Mouse (Mus musculus) midbrain, embryonic 15.5 days (tissue): ENCODE results near the gene Mecom. TPM values are rescaled to one million over a fixed set of nuclear protein-coding genes. Genes with fewer than 3 reads are reported as not detected.

ENCODE experiments used
- ATAC-seq: fragments of 200-750 bp; cut with Nextera tagmentation; replicated peaks from 2 replicates; pipeline ENCODE4 v1.8.0; 2017; ENCODE audit warnings: moderate TSS enrichment
- H3K27ac ChIP-seq: fragments of 300-500 bp; sonication (generic); 2 replicates; pipeline ENCODE4 v1.5.1; 2015; ENCODE audit warnings: mild to moderate bottlenecking, inconsistent platforms
- H3K27me3 ChIP-seq: fragments of 300-500 bp; sonication (generic); replicated peaks from 2 replicates; pipeline ENCODE4 v1.6.1; 2015; ENCODE audit warnings: inconsistent platforms
- H3K36me3 ChIP-seq: fragments of 300-500 bp; sonication (generic); replicated peaks from 2 replicates; pipeline ENCODE4 v1.6.1; 2015; ENCODE audit warnings: inconsistent platforms
- H3K4me1 ChIP-seq: fragments of 300-500 bp; sonication (generic); 2 replicates; pipeline ENCODE4 v1.6.1; 2015; ENCODE audit warnings: inconsistent platforms
- H3K4me2 ChIP-seq: fragments of 300-500 bp; sonication (generic); 2 replicates; pipeline ENCODE4 v1.6.1; 2015; ENCODE audit warnings: inconsistent platforms, mild to moderate bottlenecking, moderate library complexity
- H3K4me3 ChIP-seq: fragments of 300-500 bp; sonication (generic); 2 replicates; pipeline ENCODE4 v1.5.1; 2015; ENCODE audit warnings: mild to moderate bottlenecking, inconsistent platforms
- H3K9ac ChIP-seq: fragments of 300-500 bp; sonication (generic); 2 replicates; pipeline ENCODE4 v1.6.1; 2015; ENCODE audit warnings: mild to moderate bottlenecking, inconsistent platforms
- H3K9me3 ChIP-seq: fragments of 300-500 bp; sonication (generic); 2 replicates; pipeline ENCODE4 v1.6.1; 2016; ENCODE audit warnings: inconsistent platforms
- WGBS: fragments of 180-500 bp; shearing (Covaris S2); methylation state at CpG from one replicate; pipeline ENCODE4 v1.1.7; 2015; ENCODE audit warnings: mixed read lengths; 5-methylcytosine and 5-hydroxymethylcytosine counted together
- polyA plus RNA-seq: library from polyadenylated mRNA; unstranded; fragments of >200 nt; fragmentation: Nextera tagmentation; extraction: Ambion mirVana; gene quantifications from 2 replicates; pipeline ENCODE4 v1.2.1, GENCODE M21; 2015

The Mecom gene
- polyA plus RNA-seq, 1 experiment from 2014 or later, result 5.2 TPM

DNA sequence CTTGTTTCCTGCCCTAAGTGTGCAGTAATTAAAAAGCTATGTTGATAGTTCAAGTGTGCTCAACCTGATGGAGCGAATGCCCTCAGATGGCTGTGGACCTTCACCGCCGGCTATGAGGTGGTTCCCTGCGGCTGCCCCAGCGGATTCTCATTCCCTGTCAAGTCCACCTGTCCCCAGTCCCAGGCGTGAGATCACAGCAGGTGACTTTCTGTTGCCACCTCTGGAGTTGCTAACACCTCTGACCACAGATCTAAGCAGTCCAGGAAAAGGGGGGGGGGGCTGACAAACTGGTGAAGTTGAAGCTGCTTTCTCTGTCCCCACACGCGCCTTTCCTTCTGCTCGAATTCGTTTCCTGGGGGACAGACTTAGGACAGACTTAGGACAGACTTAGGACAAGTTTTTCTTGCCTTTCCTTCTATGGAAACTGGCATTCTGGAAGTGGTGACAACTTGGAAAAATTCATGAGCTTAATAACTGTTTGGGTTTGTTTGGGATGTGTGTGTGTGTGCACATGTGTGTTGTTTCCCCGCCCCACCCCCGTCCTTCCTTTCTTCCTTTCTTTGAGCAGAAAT is 35.3 kb downstream of the Mecom start:
- Histone ChIP-seq H3K9me3 (no peaks in the 10 kb centered on the region), H3K36me3 (no peaks in the 10 kb centered on the region), H3K4me3 (no peak overlapping the region), H3K9ac (no peak overlapping the region), H3K27me3 (peaks cover 57% of the 10 kb centered on the region), H3K4me1 (peaks cover 49% of the 10 kb centered on the region), H3K4me2 (no peak overlapping the region), H3K27ac (no peak overlapping the region)
- no peak for ATAC-seq
- 11% methylated on average over 12 of the region's 12 CpGs for WGBS

DNA sequence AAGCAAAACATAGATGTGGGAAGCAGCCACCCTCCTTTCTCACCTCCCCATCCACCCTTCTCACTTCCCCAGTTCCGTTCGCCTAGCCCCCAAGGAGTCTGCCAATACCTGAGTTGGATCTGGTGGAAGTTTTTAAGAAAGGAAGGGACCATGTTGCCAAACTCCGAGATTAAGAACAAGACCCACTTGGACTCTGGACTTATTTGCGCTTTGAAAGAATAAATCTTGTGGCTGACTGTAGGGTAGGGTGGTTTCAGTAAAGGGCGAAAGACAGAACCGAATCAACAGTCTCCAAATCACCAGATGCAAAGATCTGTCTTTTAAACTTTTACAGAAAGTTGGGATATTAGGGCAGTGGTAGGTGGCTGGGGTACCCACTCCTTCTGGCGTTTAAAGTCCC is 36.0 kb downstream of the Mecom start:
- 16% methylated on average over 7 of the region's 7 CpGs for WGBS
- Histone ChIP-seq H3K4me1 (peaks cover 56% of the 10 kb centered on the region), H3K9ac (no peak overlapping the region), H3K9me3 (no peaks in the 10 kb centered on the region), H3K27me3 (peaks cover 55% of the 10 kb centered on the region), H3K36me3 (no peaks in the 10 kb centered on the region), H3K4me3 (no peak overlapping the region), H3K27ac (no peak overlapping the region), H3K4me2 (no peak overlapping the region)
- no peak for ATAC-seq

DNA sequence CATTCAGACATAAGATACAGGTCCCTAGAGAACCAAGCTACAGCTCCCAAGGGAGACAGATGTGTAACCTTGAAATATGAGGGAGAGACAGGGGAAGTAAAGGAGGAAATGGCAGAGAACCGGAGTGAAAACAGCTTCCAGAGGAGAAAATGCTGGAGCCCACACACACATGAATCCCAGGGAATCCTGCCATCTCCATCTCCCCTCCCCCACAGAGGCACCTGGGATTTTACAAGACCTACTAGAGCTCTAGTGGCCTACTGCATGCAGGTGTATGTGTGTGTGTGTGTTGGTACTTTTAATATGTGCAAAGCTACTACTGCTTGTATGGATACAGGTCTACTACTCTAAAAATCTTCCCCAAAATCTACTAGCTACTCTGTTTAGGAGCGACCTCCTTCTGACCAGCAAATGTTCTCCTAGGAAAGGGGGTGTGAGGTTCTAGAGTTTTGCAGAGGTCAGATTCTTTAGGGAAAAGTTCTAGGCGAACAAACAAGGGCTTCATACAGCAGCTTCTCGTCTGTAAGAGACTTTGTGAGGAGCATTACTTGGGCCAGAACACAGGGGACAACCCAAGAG is 36.7 kb downstream of the Mecom start:
- Histone ChIP-seq H3K4me2 (no peak overlapping the region), H3K9ac (no peak overlapping the region), H3K9me3 (no peaks in the 10 kb centered on the region), H3K36me3 (no peaks in the 10 kb centered on the region), H3K27ac (no peak overlapping the region), H3K27me3 (peaks cover 51% of the 10 kb centered on the region), H3K4me1 (peaks cover 58% of the 10 kb centered on the region), H3K4me3 (no peak overlapping the region)
- 39% methylated on average over 4 of the region's 4 CpGs for WGBS
- ATAC-seq, result no peak

DNA sequence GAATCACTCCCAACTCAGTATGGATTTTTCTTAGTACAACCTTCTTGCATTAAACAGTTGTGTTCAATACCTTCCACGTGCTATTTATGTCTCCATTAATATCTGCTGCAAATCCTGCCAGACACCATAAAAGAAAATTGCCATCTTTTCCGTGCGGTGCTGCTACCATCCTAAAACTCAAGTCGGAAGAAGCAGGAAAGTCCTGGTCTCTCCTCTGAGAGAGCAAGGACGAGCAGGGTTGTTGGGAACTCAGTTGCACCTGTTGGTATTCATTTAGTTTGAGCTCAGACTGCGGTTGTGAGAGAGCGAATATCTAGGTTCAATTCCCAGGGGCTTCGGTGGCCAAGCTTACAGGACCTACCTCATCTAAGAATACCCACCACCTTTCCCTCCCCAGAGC is 37.2 kb downstream of the Mecom start:
- Histone ChIP-seq H3K4me1 (peaks cover 57% of the 10 kb centered on the region), H3K36me3 (no peaks in the 10 kb centered on the region), H3K27ac (no peak overlapping the region), H3K4me3 (no peak overlapping the region), H3K9ac (no peak overlapping the region), H3K4me2 (no peak overlapping the region), H3K9me3 (no peaks in the 10 kb centered on the region), H3K27me3 (peaks cover 48% of the 10 kb centered on the region)
- ATAC-seq, result no peak
- 16% methylated on average over 8 of the region's 8 CpGs for WGBS

DNA sequence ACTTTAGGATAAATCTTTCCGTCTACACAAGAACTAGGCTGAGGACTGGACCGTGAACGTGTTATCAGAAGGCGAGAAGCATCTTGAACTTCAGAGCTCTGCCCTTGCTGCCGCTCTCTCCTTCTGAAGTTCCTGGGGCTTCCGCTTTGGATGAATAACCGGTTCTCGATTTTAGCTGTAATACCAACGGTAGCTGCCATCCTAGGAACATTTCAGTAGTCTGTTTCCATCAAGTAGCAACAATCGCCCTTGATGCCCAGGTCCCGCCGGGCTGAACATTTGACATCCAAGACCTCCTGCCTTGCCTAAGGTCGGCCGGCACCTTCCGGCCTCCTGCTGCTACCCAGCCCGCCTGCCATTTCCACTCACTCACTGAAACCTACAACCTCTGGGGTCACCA is 37.7 kb downstream of the Mecom start:
- WGBS, result under 1% methylated on average over 16 of the region's 16 CpGs
- Histone ChIP-seq H3K9me3 (no peaks in the 10 kb centered on the region), H3K27me3 (peaks cover 48% of the 10 kb centered on the region), H3K4me3 (0 out of 2 replicates have a peak overlapping the region, but pooled peaks have one; percentile 43), H3K4me1 (peaks cover 54% of the 10 kb centered on the region), H3K27ac (no peak overlapping the region), H3K4me2 (peak overlapping the region; percentile 86), H3K36me3 (no peaks in the 10 kb centered on the region), H3K9ac (no peak overlapping the region)
- no peak for ATAC-seq

DNA sequence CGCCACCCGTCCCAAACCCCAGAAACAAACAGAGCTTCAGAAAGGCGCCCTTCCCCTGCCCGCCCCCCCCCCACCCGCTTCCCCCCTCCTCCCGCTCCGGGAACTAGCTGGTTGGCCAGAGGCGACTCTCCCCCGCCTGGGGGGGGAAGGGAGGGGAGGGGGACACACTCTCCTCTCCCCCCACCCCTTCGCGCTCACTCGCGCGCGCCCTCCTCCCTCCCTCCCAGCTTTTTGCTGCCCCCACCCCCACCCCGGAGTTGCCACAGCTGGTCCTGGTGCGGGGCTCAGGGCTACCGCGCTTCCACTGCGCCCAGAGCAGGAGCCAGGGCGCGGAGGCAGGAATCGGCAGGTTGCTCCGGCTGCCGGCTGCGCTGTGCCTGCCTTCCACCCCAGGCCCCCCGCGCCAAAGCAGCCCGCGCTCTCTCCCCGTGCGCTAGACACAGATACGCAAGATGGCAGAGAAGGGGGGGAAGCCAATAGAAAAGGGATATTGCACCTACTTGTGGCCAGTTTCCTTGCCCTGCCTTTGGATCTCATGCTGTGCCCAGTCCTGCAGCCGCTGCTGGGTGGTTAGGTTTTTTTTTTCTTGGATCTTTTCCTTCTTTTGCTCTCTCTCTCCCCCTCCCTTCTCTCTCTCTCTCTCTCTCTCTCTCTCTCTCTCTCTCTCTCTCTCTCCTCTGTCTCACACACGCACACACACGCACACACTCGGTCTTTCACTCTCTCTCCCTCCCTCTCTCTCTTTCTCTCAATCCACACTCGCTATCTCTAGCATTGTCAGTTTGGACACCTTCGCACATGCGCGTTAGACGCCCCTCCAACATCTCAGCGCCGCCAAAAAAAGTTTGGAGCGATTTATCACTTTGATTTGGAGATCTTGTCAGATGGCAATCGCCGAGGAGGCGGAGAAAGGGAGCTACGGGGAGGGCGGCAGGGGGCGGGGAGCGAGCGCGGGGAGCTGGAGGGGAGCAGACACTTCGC is 38.6 kb downstream of the Mecom start:
- Histone ChIP-seq H3K4me3 (peak overlapping the region; percentile 43), H3K27ac (peak overlapping the region; percentile 65), H3K4me1 (peaks cover 45% of the 10 kb centered on the region), H3K4me2 (peak overlapping the region; percentile 86), H3K9ac (peak overlapping the region; percentile 28; the same call in 1 of the 2 replicates), H3K9me3 (no peaks in the 10 kb centered on the region), H3K27me3 (peaks cover 57% of the 10 kb centered on the region), H3K36me3 (no peaks in the 10 kb centered on the region)
- ATAC-seq, result peak; percentile 53
- WGBS, result under 1% methylated on average over 46 of the region's 55 CpGs

DNA sequence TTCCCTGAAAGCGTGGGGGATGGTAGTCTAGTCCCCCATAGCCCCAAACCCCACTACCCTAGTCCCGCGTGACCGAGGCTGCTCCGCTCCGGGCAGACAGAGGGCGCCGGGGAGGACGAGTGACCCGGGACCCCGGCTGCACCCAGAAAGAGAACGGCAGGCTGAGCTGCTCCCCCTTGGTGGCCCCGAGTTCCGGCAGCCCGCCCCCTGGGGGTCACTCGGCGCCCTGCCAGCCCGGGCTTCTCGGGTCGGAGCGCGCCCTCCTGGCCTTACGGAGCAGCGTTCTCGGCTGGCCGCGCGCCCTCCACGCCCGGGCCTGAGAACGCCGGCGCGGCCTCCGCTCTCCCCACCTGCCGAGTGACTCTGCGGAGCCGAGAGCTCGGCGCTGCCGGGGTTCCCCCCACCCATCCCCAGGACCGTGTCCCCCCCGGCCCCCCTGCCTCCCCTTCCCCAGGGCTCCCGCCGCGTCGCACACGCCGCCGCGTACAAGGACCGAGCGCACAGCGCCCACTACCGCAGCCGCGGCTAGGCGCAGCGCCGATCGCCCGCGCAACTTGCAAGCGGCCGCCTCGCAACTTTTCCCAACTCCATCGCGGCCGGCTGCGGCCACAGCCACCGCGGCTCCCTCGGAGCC is 39.4 kb downstream of the Mecom start:
- peak; percentile 79 for ATAC-seq
- peak overlapping the region; percentile 43 for H3K4me3 ChIP-seq
- peak overlapping the region; percentile 86 for H3K4me2 ChIP-seq
- no peaks in the 10 kb centered on the region for H3K9me3 ChIP-seq
- WGBS, result under 1% methylated on average over 72 of the region's 73 CpGs
- H3K9ac ChIP-seq, result peak overlapping the region; percentile 28
- H3K27me3 ChIP-seq, result peaks cover 59% of the 10 kb centered on the region
- peaks cover 39% of the 10 kb centered on the region for H3K4me1 ChIP-seq
- peak overlapping the region; percentile 65 for H3K27ac ChIP-seq
- no peaks in the 10 kb centered on the region for H3K36me3 ChIP-seq

DNA sequence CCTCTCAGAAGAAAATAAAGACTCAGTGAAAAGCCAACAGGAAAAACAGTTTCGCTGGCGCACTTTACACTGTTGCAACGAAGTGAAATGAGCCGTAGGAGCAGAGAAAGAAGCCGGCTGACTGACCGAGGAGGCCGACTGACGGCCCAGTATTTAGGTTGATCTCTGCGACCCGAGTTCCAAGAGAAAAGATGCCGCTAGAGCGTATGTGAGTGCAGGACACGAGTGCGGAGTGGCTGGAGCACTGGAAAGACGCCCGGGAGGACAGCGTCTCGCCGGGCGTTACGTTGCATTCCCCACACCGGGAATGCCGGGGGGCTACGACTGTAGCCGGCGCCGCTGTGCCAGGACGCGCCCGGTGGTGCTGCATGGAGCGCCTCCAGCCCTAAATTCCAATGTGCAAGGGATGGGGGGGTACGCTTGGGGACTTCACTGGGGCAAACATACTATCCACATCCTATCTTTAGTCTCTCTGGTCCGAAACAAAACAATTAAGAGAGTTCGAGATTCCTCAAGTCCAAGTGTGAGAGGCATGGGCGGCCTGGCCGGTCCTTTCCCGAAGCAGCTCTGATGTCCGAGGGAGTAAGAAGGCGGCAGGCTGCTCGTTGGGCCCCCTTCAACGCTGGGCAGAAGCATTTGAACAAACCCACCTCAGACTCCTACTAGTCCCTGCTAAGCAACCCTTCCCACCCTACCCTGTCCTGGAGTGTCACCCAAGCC is 40.1 kb downstream of the Mecom start:
- peak; percentile 18 for ATAC-seq
- Histone ChIP-seq H3K9ac (peak overlapping the region; percentile 28), H3K4me2 (peak overlapping the region; percentile 86), H3K9me3 (no peaks in the 10 kb centered on the region), H3K4me3 (peak overlapping the region; percentile 43), H3K27me3 (peaks cover 55% of the 10 kb centered on the region), H3K4me1 (peaks cover 39% of the 10 kb centered on the region), H3K27ac (peak overlapping the region; percentile 65), H3K36me3 (no peaks in the 10 kb centered on the region)
- under 1% methylated on average over 41 of the region's 41 CpGs for WGBS

DNA sequence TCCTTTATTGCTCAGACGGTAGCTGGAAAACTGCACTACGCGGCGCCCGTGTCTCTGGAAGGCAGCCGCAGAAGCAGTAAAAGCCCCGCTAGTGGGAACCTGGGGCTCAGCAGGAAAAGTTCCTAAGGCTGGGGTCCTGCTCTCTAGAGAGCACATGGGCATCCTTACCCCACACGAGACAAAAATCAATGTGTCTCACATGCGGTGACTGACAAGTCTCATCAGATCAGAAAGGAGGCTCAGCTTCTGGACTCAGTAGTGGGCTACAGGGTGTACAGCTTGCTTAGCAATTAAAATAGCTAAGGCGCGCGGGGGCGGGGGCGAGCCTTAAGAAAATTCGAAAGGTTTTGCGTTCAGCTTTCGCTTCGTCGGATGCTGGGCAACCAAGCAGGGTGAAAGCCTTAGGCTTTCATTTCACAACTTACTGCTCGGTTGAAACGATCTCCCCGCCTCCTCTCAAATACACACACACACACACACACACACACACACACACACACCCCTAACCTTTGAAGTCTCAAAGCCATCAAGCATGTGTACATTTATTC is 40.7 kb downstream of the Mecom start:
- no peak overlapping the region; the same call in 1 of the 2 replicates for H3K27ac ChIP-seq
- H3K36me3 ChIP-seq, result no peaks in the 10 kb centered on the region
- H3K4me3 ChIP-seq, result peak overlapping the region; percentile 43
- H3K4me1 ChIP-seq, result peaks cover 39% of the 10 kb centered on the region
- H3K27me3 ChIP-seq, result peaks cover 50% of the 10 kb centered on the region
- no peak overlapping the region for H3K9ac ChIP-seq
- under 1% methylated on average over 22 of the region's 22 CpGs for WGBS
- ATAC-seq, result peak; percentile 9; the same call in 1 of the 2 replicates
- peak overlapping the region; percentile 86 for H3K4me2 ChIP-seq
- no peaks in the 10 kb centered on the region for H3K9me3 ChIP-seq

DNA sequence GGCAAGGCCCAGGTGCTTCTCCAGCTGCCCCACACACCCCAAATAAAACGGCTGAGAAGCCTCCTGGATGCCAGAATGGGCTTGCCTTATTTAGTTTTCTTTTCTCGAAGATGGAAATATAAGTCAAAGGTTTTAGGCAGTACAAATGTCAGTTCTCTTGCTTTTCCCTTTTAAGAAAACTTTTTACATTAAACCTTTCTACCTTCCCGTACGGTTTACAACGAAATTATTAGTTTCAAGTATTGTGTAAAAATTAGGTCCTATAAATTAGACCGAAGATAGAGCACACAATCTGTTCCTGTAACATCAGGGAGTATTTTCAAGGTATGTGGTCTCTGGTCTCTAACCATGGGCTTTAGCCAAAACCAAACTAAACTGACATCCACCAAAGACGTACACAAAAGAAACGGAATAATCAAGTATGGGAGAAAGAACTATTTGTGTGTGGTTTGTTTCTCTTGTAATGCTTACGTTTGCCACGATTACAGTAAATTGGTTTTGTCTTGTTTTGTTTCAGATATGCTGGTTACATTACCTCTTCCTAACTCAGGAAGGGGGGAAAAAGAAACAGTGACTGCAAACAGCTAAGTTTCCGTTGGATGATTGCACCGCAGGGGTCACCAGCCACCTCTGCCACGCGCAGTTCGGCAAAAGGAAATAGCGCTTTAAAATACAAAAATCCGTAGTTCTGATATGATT is 41.3 kb downstream of the Mecom start:
- H3K36me3 ChIP-seq, result no peaks in the 10 kb centered on the region
- peak overlapping the region; percentile 43 for H3K4me3 ChIP-seq
- H3K9ac ChIP-seq, result no peak overlapping the region
- peaks cover 39% of the 10 kb centered on the region for H3K4me1 ChIP-seq
- peaks cover 43% of the 10 kb centered on the region for H3K27me3 ChIP-seq
- 7% methylated on average over 17 of the region's 17 CpGs for WGBS
- H3K9me3 ChIP-seq, result no peaks in the 10 kb centered on the region
- ATAC-seq, result no peak
- peak overlapping the region; percentile 86 for H3K4me2 ChIP-seq
- no peak overlapping the region for H3K27ac ChIP-seq

DNA sequence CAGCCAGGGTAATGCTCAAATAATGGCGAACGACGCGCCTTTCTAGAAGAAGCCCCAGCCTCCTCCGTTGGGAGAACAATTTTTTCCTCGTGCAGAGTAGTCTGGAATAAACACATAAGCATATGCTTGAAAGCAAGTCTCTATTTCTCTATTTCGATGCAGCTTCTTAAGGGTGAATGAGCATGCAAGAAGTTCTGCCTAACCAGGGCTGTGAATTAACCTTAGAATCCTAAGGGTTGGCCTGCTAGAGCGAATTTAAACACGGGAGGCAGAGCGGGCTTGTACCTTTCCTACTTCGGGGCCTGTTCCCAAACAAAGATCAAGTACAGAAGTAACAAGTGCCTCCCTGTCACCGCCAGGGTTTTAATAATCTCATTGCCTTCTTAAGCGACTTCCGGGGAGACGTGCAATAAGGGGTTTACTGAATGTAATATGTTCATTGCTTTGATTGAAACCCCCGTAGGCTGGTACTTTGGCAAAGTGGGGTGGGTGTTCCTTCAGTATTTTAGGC is 42.0 kb downstream of the Mecom start:
- H3K4me2 ChIP-seq, result no peak overlapping the region
- H3K27ac ChIP-seq, result no peak overlapping the region
- H3K36me3 ChIP-seq, result no peaks in the 10 kb centered on the region
- ATAC-seq, result no peak
- no peak overlapping the region for H3K4me3 ChIP-seq
- H3K9ac ChIP-seq, result no peak overlapping the region
- peaks cover 37% of the 10 kb centered on the region for H3K27me3 ChIP-seq
- H3K9me3 ChIP-seq, result no peaks in the 10 kb centered on the region
- peaks cover 39% of the 10 kb centered on the region for H3K4me1 ChIP-seq
- WGBS, result 22% methylated on average over 16 of the region's 16 CpGs
